Mouse (Mus musculus): ENCODE measurements around the gene Ncor2. TPM values are rescaled to one million over a fixed set of nuclear protein-coding genes. Genes with fewer than 3 reads are reported as not detected.

The Ncor2 gene
- total RNA-seq, 1 experiment = 19.9 TPM

GRCm38 (mm10) chr5:125093795-125094194 is 85.2 kb downstream of the Ncor2 start:
- Histone ChIP-seq H3K27ac (ENCODE audit: insufficient read depth, low read depth, low read length, poor library complexity, severe bottlenecking) (no peak overlapping the region), H3K4me1 (ENCODE audit: control insufficient read depth in 2 of 2, insufficient read depth in 2 of 2, low read length in 2 of 2, poor library complexity in 1 of 2) (peaks cover 0 to 1% of the 10 kb centered on the region in 2 experiments; a peak in 1 of 4 replicates), H3K36me3 (ENCODE audit: control insufficient read depth, insufficient read depth, low read length, poor library complexity, severe bottlenecking) (peaks cover 44% of the 10 kb centered on the region; the same call in 1 of the 2 replicates), H3K9ac (ENCODE audit: insufficient read depth, low read depth, low read length, poor library complexity, severe bottlenecking) (no peak overlapping the region), H3K4me3 (ENCODE audit: insufficient read depth in 1 of 2, low read depth in 1 of 2, low read length in 2 of 2, poor library complexity in 1 of 2, severe bottlenecking in 1 of 2) (no peak overlapping the region), H3K9me3 (ENCODE audit: control insufficient read depth, insufficient read depth, low read depth, low read length) (no peaks in the 10 kb centered on the region)
- DNase-seq (ENCODE audit: low read depth, low spot score) = no peak
- in situ Hi-C loops (cut with MboI; ENCODE audit: low sequenced_read_pairs in 2 of 2, unreplicated experiment in 2 of 2) = no loop called here
- TF ChIP-seq ZNF384 (IDR thresholded peaks at IDR 0.05; ENCODE audit: low read depth, low read length) (no peak), CHD2 (IDR thresholded peaks at IDR 0.05; ENCODE audit: low read depth, low read length) (no peak), MAFK (IDR thresholded peaks at IDR 0.05; ENCODE audit: insufficient read depth, low read depth, low read length) (no peak), ZC3H11A (IDR thresholded peaks at IDR 0.05; ENCODE audit: borderline replicate concordance, low read depth, low read length) (no peak), HCFC1 (IDR thresholded peaks at IDR 0.05; ENCODE audit: borderline replicate concordance, insufficient read depth, low read length) (no peak)

DNA sequence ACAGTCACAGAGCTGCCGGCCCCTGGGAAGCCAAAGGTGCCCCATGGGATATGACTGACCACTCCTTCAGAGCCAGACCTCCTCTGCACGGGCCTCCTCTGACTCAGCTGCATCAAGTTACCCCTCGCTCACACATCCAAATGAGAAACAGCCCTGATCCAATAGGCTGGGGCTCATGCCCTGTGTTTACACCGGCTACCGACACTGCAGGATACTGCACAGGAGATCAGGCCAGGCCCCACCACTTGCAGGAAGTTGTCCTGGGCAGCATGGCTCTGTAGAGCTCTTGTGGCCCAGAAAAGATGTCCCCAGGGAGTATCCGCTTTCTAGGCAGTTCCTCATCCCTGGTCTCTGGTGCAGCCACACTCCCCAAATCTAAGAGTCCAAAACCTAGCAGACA is 90.9 kb downstream of the Ncor2 start:
- Histone ChIP-seq H3K4me3 (ENCODE audit: insufficient read depth in 1 of 2, low read depth in 1 of 2, low read length in 2 of 2, poor library complexity in 1 of 2, severe bottlenecking in 1 of 2) (no peak overlapping the region), H3K36me3 (ENCODE audit: control insufficient read depth, insufficient read depth, low read length, poor library complexity, severe bottlenecking) (peaks cover 63% of the 10 kb centered on the region), H3K9me3 (ENCODE audit: control insufficient read depth, insufficient read depth, low read depth, low read length) (no peaks in the 10 kb centered on the region), H3K4me1 (ENCODE audit: control insufficient read depth in 2 of 2, insufficient read depth in 2 of 2, low read length in 2 of 2, poor library complexity in 1 of 2) (0 out of 4 replicates have a peak, but pooled peaks cover 0 to 3% of the 10 kb centered on the region in 2 experiments), H3K27ac (ENCODE audit: insufficient read depth, low read depth, low read length, poor library complexity, severe bottlenecking) (no peak overlapping the region), H3K9ac (ENCODE audit: insufficient read depth, low read depth, low read length, poor library complexity, severe bottlenecking) (no peak overlapping the region)
- TF ChIP-seq CHD2 (IDR thresholded peaks at IDR 0.05; ENCODE audit: low read depth, low read length) = no peak
- TF ChIP-seq HCFC1 (IDR thresholded peaks at IDR 0.05; ENCODE audit: borderline replicate concordance, insufficient read depth, low read length) = no peak
- no peak for TF ChIP-seq MAFK (IDR thresholded peaks at IDR 0.05; ENCODE audit: insufficient read depth, low read depth, low read length)
- no peak for TF ChIP-seq ZNF384 (IDR thresholded peaks at IDR 0.05; ENCODE audit: low read depth, low read length)
- no peak for TF ChIP-seq ZC3H11A (IDR thresholded peaks at IDR 0.05; ENCODE audit: borderline replicate concordance, low read depth, low read length)
- no peak for DNase-seq (ENCODE audit: low read depth, low spot score)
- in situ Hi-C loops (cut with MboI; ENCODE audit: low sequenced_read_pairs in 2 of 2, unreplicated experiment in 2 of 2) = no loop called here

DNA sequence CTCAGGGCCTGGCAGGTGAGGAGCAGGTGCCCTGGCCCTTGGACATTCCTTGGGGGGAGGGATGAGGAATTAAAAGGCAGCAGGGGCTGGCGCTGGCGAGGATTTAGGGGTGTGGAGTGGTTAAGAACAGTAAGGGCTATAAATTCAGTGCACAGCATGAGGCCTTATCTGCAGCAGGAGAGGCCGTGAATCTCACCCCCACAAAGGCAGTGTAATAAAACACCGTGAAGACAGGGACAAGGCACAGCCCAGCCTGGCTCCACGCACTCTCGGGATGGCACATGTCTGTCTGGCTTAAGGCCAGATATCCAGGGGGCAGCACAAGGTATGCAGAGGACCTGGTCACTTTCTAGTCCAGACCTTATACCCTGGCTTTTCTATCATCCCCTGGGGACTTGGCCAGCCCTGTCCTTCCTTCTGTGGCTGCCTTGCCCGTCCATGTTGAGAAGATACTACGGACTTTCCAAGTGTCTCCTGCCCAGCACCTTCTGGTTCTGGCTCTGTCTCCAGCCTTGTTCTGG is 93.9 kb downstream of the Ncor2 start:
- no peak for DNase-seq (ENCODE audit: low read depth, low spot score)
- Histone ChIP-seq H3K27ac (ENCODE audit: insufficient read depth, low read depth, low read length, poor library complexity, severe bottlenecking) (no peak overlapping the region), H3K9ac (ENCODE audit: insufficient read depth, low read depth, low read length, poor library complexity, severe bottlenecking) (no peak overlapping the region), H3K36me3 (ENCODE audit: control insufficient read depth, insufficient read depth, low read length, poor library complexity, severe bottlenecking) (peaks cover 74% of the 10 kb centered on the region), H3K4me1 (ENCODE audit: control insufficient read depth in 2 of 2, insufficient read depth in 2 of 2, low read length in 2 of 2, poor library complexity in 1 of 2) (peaks cover 0 to 6% of the 10 kb centered on the region in 2 experiments; a peak in 1 of 4 replicates), H3K4me3 (ENCODE audit: insufficient read depth in 1 of 2, low read depth in 1 of 2, low read length in 2 of 2, poor library complexity in 1 of 2, severe bottlenecking in 1 of 2) (no peak overlapping the region), H3K9me3 (ENCODE audit: control insufficient read depth, insufficient read depth, low read depth, low read length) (no peaks in the 10 kb centered on the region)
- in situ Hi-C loops (cut with MboI; ENCODE audit: low sequenced_read_pairs in 2 of 2, unreplicated experiment in 2 of 2) = no loop called here
- TF ChIP-seq HCFC1 (IDR thresholded peaks at IDR 0.05; ENCODE audit: borderline replicate concordance, insufficient read depth, low read length) = no peak
- TF ChIP-seq MAFK (IDR thresholded peaks at IDR 0.05; ENCODE audit: insufficient read depth, low read depth, low read length) = no peak

GRCm38 (mm10) chr5:125083674-125084073 is 95.3 kb downstream of the Ncor2 start:
- Histone ChIP-seq H3K4me1 (ENCODE audit: control insufficient read depth in 2 of 2, insufficient read depth in 2 of 2, low read length in 2 of 2, poor library complexity in 1 of 2) (peaks cover 0 to 6% of the 10 kb centered on the region in 2 experiments; a peak in 1 of 4 replicates), H3K4me3 (ENCODE audit: insufficient read depth in 1 of 2, low read depth in 1 of 2, low read length in 2 of 2, poor library complexity in 1 of 2, severe bottlenecking in 1 of 2) (no peak overlapping the region), H3K9me3 (ENCODE audit: control insufficient read depth, insufficient read depth, low read depth, low read length) (no peaks in the 10 kb centered on the region), H3K9ac (ENCODE audit: insufficient read depth, low read depth, low read length, poor library complexity, severe bottlenecking) (no peak overlapping the region), H3K36me3 (ENCODE audit: control insufficient read depth, insufficient read depth, low read length, poor library complexity, severe bottlenecking) (peaks cover 72% of the 10 kb centered on the region), H3K27ac (ENCODE audit: insufficient read depth, low read depth, low read length, poor library complexity, severe bottlenecking) (no peak overlapping the region)
- TF ChIP-seq ZC3H11A (IDR thresholded peaks at IDR 0.05; ENCODE audit: borderline replicate concordance, low read depth, low read length) = no peak
- TF ChIP-seq CHD2 (IDR thresholded peaks at IDR 0.05; ENCODE audit: low read depth, low read length) = no peak
- TF ChIP-seq HCFC1 (IDR thresholded peaks at IDR 0.05; ENCODE audit: borderline replicate concordance, insufficient read depth, low read length) = no peak
- TF ChIP-seq MAFK (IDR thresholded peaks at IDR 0.05; ENCODE audit: insufficient read depth, low read depth, low read length) = no peak
- TF ChIP-seq ZNF384 (IDR thresholded peaks at IDR 0.05; ENCODE audit: low read depth, low read length) = no peak
- in situ Hi-C loops (cut with MboI; ENCODE audit: low sequenced_read_pairs in 2 of 2, unreplicated experiment in 2 of 2) = no loop called here
- no peak for DNase-seq (ENCODE audit: low read depth, low spot score)
